Mouse (Mus musculus): ENCODE data around the gene Rtn1. TPM values are rescaled to one million over a fixed set of nuclear protein-coding genes. Genes with fewer than 3 reads are reported as not detected.

The Rtn1 gene
- polyA plus RNA-seq, 1 experiment from 2014 or later, result 0.85 TPM

GRCm38 (mm10) chr12:72288215-72288614 is 120.6 kb downstream of the Rtn1 start:
- no peaks in the 10 kb centered on the region for H3K79me2 ChIP-seq (ENCODE audit: inconsistent target)
- no peaks in the 10 kb centered on the region for H3K36me3 ChIP-seq (ENCODE audit: inconsistent target)
- WGBS (ENCODE audit: missing documents), result 77% methylated on average over 3 of the region's 3 CpGs
- no peak overlapping the region for H3K27ac ChIP-seq
- H3K4me3 ChIP-seq (ENCODE audit: inconsistent target), result no peak overlapping the region

DNA sequence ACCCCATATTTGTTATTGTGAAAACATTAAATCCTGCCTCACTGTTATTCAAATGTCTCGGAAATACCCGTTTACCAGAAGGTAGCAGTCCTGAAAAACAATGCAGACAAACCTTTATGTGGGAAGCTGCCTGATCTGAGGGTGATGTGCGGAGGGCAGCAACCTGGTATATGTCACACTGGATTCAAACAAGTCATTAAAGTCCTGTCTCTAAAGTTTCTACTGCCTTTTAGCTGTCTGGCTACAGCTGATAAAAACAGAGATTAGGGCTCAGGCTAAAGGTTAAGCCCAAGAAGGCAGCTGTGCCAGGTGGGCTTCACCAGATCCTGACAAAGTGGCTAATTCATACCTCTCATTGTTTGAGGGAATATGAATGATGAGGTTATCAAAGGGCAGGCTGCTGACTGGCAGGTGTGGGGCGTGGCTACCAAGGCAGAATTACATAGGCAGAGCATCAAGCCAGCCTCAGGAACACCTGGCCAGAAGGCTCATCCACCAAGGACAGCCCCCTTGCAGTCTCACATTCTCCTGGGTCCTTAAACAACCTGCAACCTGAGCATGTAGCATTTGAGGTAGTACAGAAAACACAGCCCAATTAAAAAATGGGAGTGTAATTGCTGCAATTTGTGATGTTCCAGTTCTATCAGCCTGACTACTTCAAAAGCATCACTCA is 121.4 kb downstream of the Rtn1 start:
- no peaks in the 10 kb centered on the region for H3K36me3 ChIP-seq (ENCODE audit: inconsistent target)

DNA sequence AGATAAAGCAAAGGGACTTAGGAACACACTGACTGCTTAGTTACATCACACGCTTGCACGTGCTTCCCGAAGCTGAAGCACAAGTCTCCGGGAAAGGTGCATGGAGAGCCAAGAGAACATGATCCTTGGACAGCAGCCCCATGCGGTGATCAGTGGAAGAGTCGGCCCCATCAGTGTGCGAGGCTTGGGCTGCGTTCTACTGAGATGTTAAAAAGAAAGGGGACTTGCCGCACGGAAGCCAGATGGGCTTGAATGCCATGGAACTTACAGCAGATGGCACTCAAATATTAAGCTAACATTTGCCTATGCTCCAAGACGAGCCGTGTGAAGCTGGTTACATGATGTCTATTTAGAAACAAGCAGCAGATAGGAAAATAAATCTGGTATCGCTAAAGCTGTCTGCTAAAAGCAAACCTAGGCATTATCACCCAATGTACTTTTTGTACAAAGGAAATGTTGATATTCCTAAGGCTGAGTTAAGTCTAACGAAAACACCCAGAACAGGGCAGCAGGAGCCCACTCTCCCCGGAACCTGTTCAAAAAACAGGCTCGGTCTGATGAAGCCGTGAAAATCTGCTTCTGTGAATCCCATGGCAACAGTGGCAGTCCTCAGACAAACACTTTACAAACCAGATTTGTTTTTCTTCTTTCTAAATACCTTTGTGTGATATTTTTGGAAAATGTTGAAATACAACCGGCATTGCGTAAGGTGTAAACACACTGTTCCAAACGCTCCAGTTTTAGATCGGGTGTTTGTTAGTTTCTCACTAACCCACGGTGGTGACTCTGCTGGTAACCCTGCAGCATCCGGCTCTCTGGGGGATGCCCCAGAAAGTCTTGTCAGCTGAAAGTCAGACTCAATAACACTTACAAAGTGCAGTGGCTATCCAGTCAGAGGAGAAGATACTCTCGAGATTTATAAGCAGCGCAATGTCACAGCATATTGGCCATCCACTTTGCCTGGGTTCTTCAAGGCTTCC is 123.2 kb downstream of the Rtn1 start:
- Histone ChIP-seq H3K27ac (no peak overlapping the region), H3K4me3 (ENCODE audit: inconsistent target) (no peak overlapping the region), H3K36me3 (ENCODE audit: inconsistent target) (no peaks in the 10 kb centered on the region), H3K79me2 (ENCODE audit: inconsistent target) (no peaks in the 10 kb centered on the region)
- 82% methylated on average over 25 of the region's 25 CpGs for WGBS (ENCODE audit: missing documents)

More for the DNA sequence above, 121.4 kb downstream of the Rtn1 start:
- 89% methylated on average over 3 of the region's 4 CpGs for WGBS (ENCODE audit: missing documents)
- H3K79me2 ChIP-seq (ENCODE audit: inconsistent target), result no peaks in the 10 kb centered on the region
- H3K4me3 ChIP-seq (ENCODE audit: inconsistent target), result no peak overlapping the region
- no peak overlapping the region for H3K27ac ChIP-seq

GRCm38 (mm10) chr12:72284576-72284975 is 124.3 kb downstream of the Rtn1 start:
- Histone ChIP-seq H3K4me3 (ENCODE audit: inconsistent target) (no peak overlapping the region), H3K79me2 (ENCODE audit: inconsistent target) (no peaks in the 10 kb centered on the region), H3K36me3 (ENCODE audit: inconsistent target) (no peaks in the 10 kb centered on the region), H3K27ac (no peak overlapping the region)
- 94% methylated on average over 7 of the region's 7 CpGs for WGBS (ENCODE audit: missing documents)

DNA sequence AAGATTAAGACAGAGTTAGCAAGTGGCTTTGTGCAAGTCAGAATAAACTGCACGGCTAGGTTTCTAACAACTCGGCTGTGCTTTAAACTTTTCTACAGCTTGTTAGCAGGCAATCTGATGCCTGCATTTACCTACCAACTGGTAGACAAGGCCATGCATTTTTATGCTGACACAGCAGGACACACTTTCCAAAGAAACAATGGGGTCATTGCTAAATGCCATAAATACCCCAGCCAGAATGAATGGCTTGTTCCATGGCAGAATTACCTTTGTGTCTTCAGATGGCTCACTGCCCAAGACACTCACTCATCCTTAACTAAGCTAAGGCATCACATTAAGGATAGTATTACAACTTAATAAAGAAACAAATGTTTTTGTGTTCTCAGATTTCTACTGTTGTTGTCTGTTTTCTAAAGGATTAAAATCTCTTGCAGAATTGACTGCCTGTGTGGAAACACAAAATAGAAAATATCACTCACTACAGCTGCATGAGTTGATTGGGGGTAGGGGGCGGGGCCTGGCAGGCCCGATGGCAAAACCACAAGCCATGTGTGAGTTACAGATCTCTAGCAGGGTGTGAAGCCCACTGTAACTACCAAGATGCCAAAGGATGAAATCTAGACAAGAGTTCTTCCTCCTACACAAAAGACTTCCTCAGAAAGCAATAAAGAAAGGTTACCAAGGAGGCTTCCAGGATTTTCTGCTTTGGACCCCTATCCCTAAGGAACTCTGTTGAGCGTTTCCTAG is 129.6 kb downstream of the Rtn1 start:
- no peaks in the 10 kb centered on the region for H3K36me3 ChIP-seq (ENCODE audit: inconsistent target)
- H3K79me2 ChIP-seq (ENCODE audit: inconsistent target), result no peaks in the 10 kb centered on the region
- WGBS (ENCODE audit: missing documents), result 79% methylated on average over 5 of the region's 5 CpGs
- H3K4me3 ChIP-seq (ENCODE audit: inconsistent target), result no peak overlapping the region
- no peak overlapping the region for H3K27ac ChIP-seq

GRCm38 (mm10) chr12:72273721-72274414 is 135.0 kb downstream of the Rtn1 start:
- H3K36me3 ChIP-seq (ENCODE audit: inconsistent target), result no peaks in the 10 kb centered on the region
- no peak overlapping the region for H3K4me3 ChIP-seq (ENCODE audit: inconsistent target)
- 77% methylated on average over 13 of the region's 13 CpGs for WGBS (ENCODE audit: missing documents)
- H3K79me2 ChIP-seq (ENCODE audit: inconsistent target), result no peaks in the 10 kb centered on the region
- no peak overlapping the region for H3K27ac ChIP-seq

- no peak overlapping the region for H3K4me3 ChIP-seq (ENCODE audit: inconsistent target)
- no peaks in the 10 kb centered on the region for H3K79me2 ChIP-seq (ENCODE audit: inconsistent target)
- WGBS (ENCODE audit: missing documents), result 83% methylated on average over 2 of the region's 2 CpGs
- no peak overlapping the region for H3K27ac ChIP-seq
- no peaks in the 10 kb centered on the region for H3K36me3 ChIP-seq (ENCODE audit: inconsistent target)
Measured at GRCm38 (mm10) chr12:72267614-72268013, 141.2 kb downstream of the Rtn1 start.

DNA sequence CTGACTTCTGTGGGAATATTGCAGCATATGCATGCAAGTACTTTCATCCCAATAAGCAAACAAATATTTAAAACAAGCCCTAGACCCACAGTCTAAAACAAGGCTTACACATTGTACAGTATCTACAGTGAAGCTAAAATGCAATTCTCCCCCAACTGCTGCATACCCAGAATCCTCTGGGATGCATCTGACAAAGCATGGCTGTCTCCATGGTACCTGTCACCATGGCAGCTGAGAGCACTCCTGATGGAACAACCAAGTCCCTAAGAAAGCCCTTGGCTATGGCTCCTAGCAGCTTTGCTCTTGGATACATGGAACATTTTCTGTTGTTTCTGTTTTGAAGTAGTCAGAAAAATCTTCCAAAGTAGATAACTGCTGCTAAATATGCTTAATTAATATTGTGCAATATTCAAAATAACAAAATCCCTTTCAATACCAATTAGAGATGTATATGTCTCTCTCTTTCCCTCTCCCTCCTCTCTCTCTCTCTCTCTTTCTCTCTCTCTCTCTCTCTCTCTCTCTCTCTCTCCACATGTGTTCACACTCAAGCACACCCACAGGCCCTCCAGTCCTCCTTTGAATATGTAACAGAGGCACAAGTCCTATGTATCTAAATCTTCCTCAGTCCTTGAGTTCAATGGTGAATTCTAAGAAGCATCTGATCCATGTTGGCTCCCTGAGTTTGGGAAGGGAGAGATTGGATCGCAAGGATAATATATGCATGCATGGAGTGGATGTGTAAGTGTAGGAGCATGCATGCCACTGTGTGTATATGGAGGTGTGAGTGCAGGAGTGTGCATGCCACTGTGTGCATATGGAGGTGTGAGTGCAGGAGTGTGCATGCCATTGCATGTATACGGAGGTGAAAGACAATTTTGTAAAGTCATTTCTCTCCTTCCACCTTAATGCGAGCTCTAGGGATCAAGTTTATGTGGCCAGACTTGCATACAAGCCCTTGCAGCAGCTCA is 143.3 kb downstream of the Rtn1 start:
- WGBS (ENCODE audit: missing documents), result 90% methylated on average over 3 of the region's 3 CpGs
- H3K27ac ChIP-seq, result no peak overlapping the region
- no peaks in the 10 kb centered on the region for H3K36me3 ChIP-seq (ENCODE audit: inconsistent target)
- no peaks in the 10 kb centered on the region for H3K79me2 ChIP-seq (ENCODE audit: inconsistent target)
- no peak overlapping the region for H3K4me3 ChIP-seq (ENCODE audit: inconsistent target)

GRCm38 (mm10) chr12:72263213-72264103 is 145.4 kb downstream of the Rtn1 start:
- WGBS (ENCODE audit: missing documents), result 82% methylated on average over 12 of the region's 12 CpGs
- no peaks in the 10 kb centered on the region for H3K79me2 ChIP-seq (ENCODE audit: inconsistent target)
- H3K36me3 ChIP-seq (ENCODE audit: inconsistent target), result no peaks in the 10 kb centered on the region
- no peak overlapping the region for H3K4me3 ChIP-seq (ENCODE audit: inconsistent target)
- H3K27ac ChIP-seq, result no peak overlapping the region

- WGBS (ENCODE audit: missing documents), result 87% methylated on average over 6 of the region's 6 CpGs
Measured at GRCm38 (mm10) chr12:72257000-72257399, 151.9 kb downstream of the Rtn1 start.

GRCm38 (mm10) chr12:72253040-72253439 is 155.8 kb downstream of the Rtn1 start:
- WGBS (ENCODE audit: missing documents), result 78% methylated on average over 3 of the region's 3 CpGs
- Histone ChIP-seq H3K79me2 (ENCODE audit: inconsistent target) (no peaks in the 10 kb centered on the region), H3K4me3 (ENCODE audit: inconsistent target) (no peak overlapping the region), H3K36me3 (ENCODE audit: inconsistent target) (no peaks in the 10 kb centered on the region), H3K27ac (no peak overlapping the region)

More at GRCm38 (mm10) chr12:72257000-72257399, 151.9 kb downstream of the Rtn1 start:
- Histone ChIP-seq H3K4me3 (ENCODE audit: inconsistent target) (no peak overlapping the region), H3K36me3 (ENCODE audit: inconsistent target) (no peaks in the 10 kb centered on the region), H3K27ac (no peak overlapping the region), H3K79me2 (ENCODE audit: inconsistent target) (no peaks in the 10 kb centered on the region)

DNA sequence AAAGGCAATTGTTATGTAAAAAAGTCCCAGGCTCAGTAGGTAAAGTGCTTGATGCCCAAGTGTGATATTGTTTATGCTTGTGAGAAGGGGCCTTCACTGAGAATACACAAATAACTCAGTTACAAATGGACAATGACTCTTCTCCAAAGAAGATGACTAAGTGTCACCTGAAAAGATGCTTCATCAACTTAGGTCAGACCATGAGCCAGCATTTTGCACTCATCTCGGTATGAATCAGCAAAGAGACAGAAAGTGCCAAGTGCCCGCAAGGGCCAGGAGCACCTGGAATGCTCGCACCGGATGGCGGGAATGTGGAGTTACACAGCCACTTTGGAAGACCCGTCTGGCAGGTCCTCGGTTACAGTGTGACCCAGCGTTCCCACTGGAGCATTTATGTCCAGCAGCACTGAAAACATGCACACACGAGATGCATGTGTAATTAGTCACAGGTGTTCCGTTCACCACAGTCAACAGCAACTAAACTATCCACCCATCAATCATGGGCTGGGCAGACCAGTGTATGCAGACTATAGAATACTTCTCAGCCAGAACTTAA is 156.9 kb downstream of the Rtn1 start:
- 88% methylated on average over 10 of the region's 10 CpGs for WGBS (ENCODE audit: missing documents)
- no peak overlapping the region for H3K4me3 ChIP-seq (ENCODE audit: inconsistent target)
- H3K36me3 ChIP-seq (ENCODE audit: inconsistent target), result no peaks in the 10 kb centered on the region
- no peaks in the 10 kb centered on the region for H3K79me2 ChIP-seq (ENCODE audit: inconsistent target)
- no peak overlapping the region for H3K27ac ChIP-seq
